Mouse (Mus musculus): ENCODE results near the gene Tnni2. TPM values are rescaled to one million over a fixed set of nuclear protein-coding genes. Genes with fewer than 3 reads are reported as not detected.
A peak's percentile ranks its signal among the peaks of the same experiment; 100 is the strongest.

Gene Tnni2
- polyA plus RNA-seq, 1 experiment, result 1.2 TPM

- DNase-seq (ENCODE audit: low read depth), result no peak
- no peak for TF ChIP-seq CTCF (IDR thresholded peaks at IDR 0.05; ENCODE audit: borderline replicate concordance, extremely low read depth, insufficient read depth, insufficient read length)
- TF ChIP-seq POLR2A (IDR thresholded peaks at IDR 0.05; ENCODE audit: borderline replicate concordance, extremely low read depth, insufficient read depth, insufficient read length, poor library complexity, severe bottlenecking), result no peak
Observed at GRCm38 (mm10) chr7:142408686-142409085, 32.9 kb upstream of the Tnni2 start.

DNA sequence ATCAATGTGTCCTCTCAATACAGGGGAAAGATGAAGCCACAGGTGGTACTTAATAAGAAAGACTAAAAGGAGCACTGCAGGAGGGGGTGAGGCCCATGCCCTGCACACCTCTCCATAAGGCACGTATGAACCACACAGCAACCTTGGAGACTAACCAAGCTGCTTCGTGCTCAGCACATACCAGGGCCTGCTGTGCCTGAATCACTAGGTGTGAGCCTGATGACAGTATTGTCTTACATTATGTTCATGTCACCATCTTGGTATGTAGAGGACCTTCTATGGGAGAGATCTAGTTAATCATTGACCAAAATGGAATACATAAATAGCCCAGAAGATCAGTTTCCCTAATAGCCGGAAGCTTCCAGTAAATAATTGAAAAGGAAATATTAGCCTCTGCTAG lies 32.0 kb upstream of the Tnni2 start:
- DNase-seq (ENCODE audit: low read depth), result no peak
- no peak for TF ChIP-seq CTCF (IDR thresholded peaks at IDR 0.05; ENCODE audit: borderline replicate concordance, extremely low read depth, insufficient read depth, insufficient read length)
- no peak for TF ChIP-seq POLR2A (IDR thresholded peaks at IDR 0.05; ENCODE audit: borderline replicate concordance, extremely low read depth, insufficient read depth, insufficient read length, poor library complexity, severe bottlenecking)

DNA sequence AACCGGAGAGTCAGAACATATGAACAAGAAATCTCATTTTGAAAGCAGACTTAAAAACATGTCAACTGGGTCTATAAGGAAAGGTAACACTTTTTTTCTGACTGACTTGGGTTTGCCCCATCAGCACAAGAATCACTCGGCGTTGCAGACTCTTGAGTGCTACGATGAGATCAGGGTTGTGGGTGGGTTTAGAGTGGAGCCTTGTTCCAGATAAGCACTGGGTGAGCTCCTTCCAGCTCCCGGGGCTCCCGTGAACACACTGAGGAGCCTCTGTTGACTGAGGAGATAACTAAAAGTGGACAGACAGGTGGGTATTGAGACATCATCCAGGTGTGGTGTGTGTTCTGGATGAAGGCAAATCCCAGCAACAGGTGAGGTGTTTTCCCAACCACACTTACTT lies 28.3 kb upstream of the Tnni2 start:
- no peak for DNase-seq (ENCODE audit: low read depth)
- no peak for TF ChIP-seq POLR2A (IDR thresholded peaks at IDR 0.05; ENCODE audit: borderline replicate concordance, extremely low read depth, insufficient read depth, insufficient read length, poor library complexity, severe bottlenecking)
- TF ChIP-seq CTCF (IDR thresholded peaks at IDR 0.05; ENCODE audit: borderline replicate concordance, extremely low read depth, insufficient read depth, insufficient read length), result no peak

GRCm38 (mm10) chr7:142415314-142415713 lies 26.3 kb upstream of the Tnni2 start:
- DNase-seq (ENCODE audit: low read depth), result no peak
- TF ChIP-seq CTCF (IDR thresholded peaks at IDR 0.05; ENCODE audit: borderline replicate concordance, extremely low read depth, insufficient read depth, insufficient read length) (no peak), POLR2A (IDR thresholded peaks at IDR 0.05; ENCODE audit: borderline replicate concordance, extremely low read depth, insufficient read depth, insufficient read length, poor library complexity, severe bottlenecking) (no peak)

- no peak for DNase-seq (ENCODE audit: low read depth)
- TF ChIP-seq POLR2A (IDR thresholded peaks at IDR 0.05; ENCODE audit: borderline replicate concordance, extremely low read depth, insufficient read depth, insufficient read length, poor library complexity, severe bottlenecking) (no peak), CTCF (IDR thresholded peaks at IDR 0.05; ENCODE audit: borderline replicate concordance, extremely low read depth, insufficient read depth, insufficient read length) (no peak)
Observed at GRCm38 (mm10) chr7:142416225-142416624, 25.4 kb upstream of the Tnni2 start.

- DNase-seq (ENCODE audit: low read depth), result no peak
- no peak for TF ChIP-seq CTCF (IDR thresholded peaks at IDR 0.05; ENCODE audit: borderline replicate concordance, extremely low read depth, insufficient read depth, insufficient read length)
- no peak for TF ChIP-seq POLR2A (IDR thresholded peaks at IDR 0.05; ENCODE audit: borderline replicate concordance, extremely low read depth, insufficient read depth, insufficient read length, poor library complexity, severe bottlenecking)
Observed at GRCm38 (mm10) chr7:142418027-142418426, 23.6 kb upstream of the Tnni2 start.

DNA sequence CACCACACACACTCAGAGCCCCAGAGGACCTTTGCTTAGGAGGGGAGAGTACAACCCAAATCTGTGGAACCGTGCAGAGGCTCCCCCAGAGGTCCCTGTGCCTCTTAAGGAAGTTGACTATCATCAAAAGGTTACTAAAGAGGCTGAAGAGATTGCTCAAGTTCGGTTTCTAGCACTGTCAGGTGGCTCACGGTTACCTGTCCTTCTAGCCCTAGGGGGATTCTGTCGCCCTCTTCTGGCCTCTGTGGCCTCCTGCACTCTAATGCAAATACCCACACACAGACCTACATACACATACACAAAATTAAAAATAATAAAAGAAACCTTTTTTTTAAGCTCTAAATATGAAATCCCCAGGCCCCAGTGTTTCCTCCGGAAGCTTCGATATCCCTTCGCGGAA lies 22.9 kb upstream of the Tnni2 start:
- TF ChIP-seq CTCF (IDR thresholded peaks at IDR 0.05; ENCODE audit: borderline replicate concordance, extremely low read depth, insufficient read depth, insufficient read length) (no peak), POLR2A (IDR thresholded peaks at IDR 0.05; ENCODE audit: borderline replicate concordance, extremely low read depth, insufficient read depth, insufficient read length, poor library complexity, severe bottlenecking) (no peak)
- DNase-seq (ENCODE audit: low read depth), result no peak

DNA sequence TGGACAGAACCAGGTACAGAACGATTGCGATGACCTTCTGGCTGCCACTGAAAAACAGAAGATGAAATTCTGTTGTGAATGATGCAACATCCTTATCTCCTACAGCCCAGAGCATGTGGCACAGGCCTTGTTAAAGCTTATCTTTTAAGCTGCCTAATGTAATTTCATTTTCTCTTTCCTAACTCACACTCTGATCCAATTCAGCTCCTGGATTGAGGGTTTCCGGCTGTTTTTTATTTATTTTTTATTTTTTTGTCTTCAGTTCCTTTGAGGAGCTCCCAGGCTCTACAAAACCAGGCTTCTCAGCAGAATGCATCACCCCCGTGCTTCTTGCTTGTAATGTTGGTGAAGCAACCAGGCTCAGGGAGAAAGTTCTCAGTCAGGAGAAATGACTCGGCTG lies 21.7 kb upstream of the Tnni2 start:
- TF ChIP-seq POLR2A (IDR thresholded peaks at IDR 0.05; ENCODE audit: borderline replicate concordance, extremely low read depth, insufficient read depth, insufficient read length, poor library complexity, severe bottlenecking) (no peak), CTCF (IDR thresholded peaks at IDR 0.05; ENCODE audit: borderline replicate concordance, extremely low read depth, insufficient read depth, insufficient read length) (no peak)
- no peak for DNase-seq (ENCODE audit: low read depth)

- TF ChIP-seq CTCF (IDR thresholded peaks at IDR 0.05; ENCODE audit: borderline replicate concordance, extremely low read depth, insufficient read depth, insufficient read length) (no peak), POLR2A (IDR thresholded peaks at IDR 0.05; ENCODE audit: borderline replicate concordance, extremely low read depth, insufficient read depth, insufficient read length, poor library complexity, severe bottlenecking) (no peak)
- DNase-seq (ENCODE audit: low read depth), result no peak
Observed at GRCm38 (mm10) chr7:142421826-142422225, 19.8 kb upstream of the Tnni2 start.

GRCm38 (mm10) chr7:142425641-142426213 lies 15.9 kb upstream of the Tnni2 start:
- no peak for DNase-seq (ENCODE audit: low read depth)

DNA sequence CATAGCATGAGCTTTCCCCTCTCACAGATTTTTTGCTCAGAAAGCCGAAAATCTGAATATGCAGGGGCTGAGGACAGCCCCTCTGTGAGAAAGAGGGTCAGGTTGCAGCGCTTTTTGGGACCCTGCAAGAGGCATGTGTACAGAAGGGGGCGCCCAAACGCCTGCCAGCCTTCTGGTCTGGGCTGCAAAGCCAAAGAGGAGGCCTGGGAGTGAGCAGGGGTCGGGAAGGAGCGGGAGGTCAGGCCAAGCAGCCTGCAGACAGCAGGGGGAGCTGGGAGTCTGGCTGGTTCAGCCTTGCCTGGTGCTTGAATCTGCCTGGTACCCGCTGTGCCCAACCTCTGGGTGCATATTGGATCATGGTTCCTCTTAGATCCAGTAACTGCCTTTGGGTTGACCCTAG lies 13.4 kb upstream of the Tnni2 start:
- no peak for TF ChIP-seq POLR2A (IDR thresholded peaks at IDR 0.05; ENCODE audit: borderline replicate concordance, extremely low read depth, insufficient read depth, insufficient read length, poor library complexity, severe bottlenecking)
- peak; percentile 54; the same call in 1 of the 2 replicates for TF ChIP-seq CTCF (IDR thresholded peaks at IDR 0.05; ENCODE audit: borderline replicate concordance, extremely low read depth, insufficient read depth, insufficient read length)
- DNase-seq (ENCODE audit: low read depth), result peak; percentile 72

More at GRCm38 (mm10) chr7:142425641-142426213, 15.9 kb upstream of the Tnni2 start:
- TF ChIP-seq CTCF (IDR thresholded peaks at IDR 0.05; ENCODE audit: borderline replicate concordance, extremely low read depth, insufficient read depth, insufficient read length) (peak; percentile 35; the same call in 1 of the 2 replicates), POLR2A (IDR thresholded peaks at IDR 0.05; ENCODE audit: borderline replicate concordance, extremely low read depth, insufficient read depth, insufficient read length, poor library complexity, severe bottlenecking) (no peak)

DNA sequence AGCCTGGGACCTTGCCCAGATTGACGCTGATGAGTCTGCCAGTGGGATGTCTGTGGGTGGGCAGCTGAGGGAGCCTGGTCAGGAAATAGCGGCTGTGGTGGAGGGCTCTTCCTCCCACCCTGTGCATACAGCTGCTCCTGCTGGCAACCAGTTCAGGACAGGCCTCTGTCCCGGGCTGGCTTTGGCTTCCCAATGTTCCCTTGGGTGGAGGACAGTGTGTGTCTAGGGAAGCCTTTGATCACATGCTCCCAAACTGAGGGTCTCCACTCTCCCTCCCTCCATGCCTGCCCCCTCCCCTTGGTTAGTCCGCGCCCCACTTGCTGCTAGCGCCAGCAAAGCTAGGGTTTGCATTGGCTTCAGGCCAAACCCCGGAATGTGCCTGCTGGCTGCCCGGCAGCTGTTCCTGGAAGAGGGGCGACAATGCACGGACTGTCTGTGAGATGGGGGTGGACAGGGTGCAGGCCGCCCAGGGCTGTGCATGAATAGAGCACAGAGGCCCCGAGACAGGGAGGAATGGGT lies 11.4 kb upstream of the Tnni2 start:
- no peak for TF ChIP-seq CTCF (IDR thresholded peaks at IDR 0.05; ENCODE audit: borderline replicate concordance, extremely low read depth, insufficient read depth, insufficient read length)
- TF ChIP-seq POLR2A (IDR thresholded peaks at IDR 0.05; ENCODE audit: borderline replicate concordance, extremely low read depth, insufficient read depth, insufficient read length, poor library complexity, severe bottlenecking), result no peak
- peak; percentile 85 for DNase-seq (ENCODE audit: low read depth)

Data from brain, embryonic 14.5 days (tissue).